Mouse (Mus musculus): Measurements from ENCODE around the gene Glt1d1.

DNA sequence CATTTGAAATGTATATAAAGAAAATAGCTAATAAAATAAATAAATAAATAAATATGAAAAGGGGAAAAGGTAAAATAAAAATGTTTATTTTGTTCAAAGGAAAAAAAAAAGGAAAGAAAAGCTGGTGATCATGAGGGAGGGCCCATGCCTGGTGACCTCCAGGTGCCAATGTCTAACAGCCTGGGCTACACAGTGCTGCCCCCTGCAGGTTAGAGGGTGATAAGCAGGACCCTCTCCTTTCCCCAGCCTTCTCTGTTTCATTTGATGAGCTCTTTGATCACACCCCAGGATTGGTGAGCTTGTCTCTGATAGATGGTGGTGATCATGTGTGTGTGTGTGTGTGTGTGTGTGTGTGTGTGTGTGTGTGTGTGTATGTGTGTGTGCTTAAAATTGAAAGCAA is 17.0 kb downstream of the Glt1d1 start:
- peak; percentile 83; the same call in 1 of the 2 replicates for TF ChIP-seq CTCF (IDR thresholded peaks at IDR 0.05; ENCODE audit: control insufficient read depth, insufficient read depth, insufficient replicate concordance, low read depth, low read length)
- TF ChIP-seq POLR2A (IDR thresholded peaks at IDR 0.05; ENCODE audit: control insufficient read depth, low read depth, low read length), result no peak
